15 mouse cellular contexts compared by ENCODE assay signal in the genomic region with DNA sequence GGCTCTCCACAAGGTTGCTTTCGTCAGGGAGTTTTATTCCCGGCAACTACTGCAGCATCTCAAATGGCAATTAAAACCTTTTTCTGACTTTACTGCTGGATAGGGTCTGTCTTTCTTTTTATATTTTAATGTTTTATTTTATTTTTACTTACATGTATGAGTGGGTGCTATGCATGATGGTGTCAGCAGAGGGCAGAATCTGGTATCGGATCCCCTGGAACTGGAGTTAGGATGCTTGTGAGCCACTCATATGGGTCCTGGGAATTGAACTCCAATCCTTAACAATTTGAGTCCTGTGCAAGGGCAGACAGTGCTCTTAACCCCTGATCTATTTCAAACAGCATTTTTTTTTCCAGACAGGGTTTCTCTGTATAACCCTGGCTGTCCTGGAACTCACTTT. TPM values are rescaled to one million over a fixed set of nuclear protein-coding genes. Genes with fewer than 3 reads are reported as not detected.
A peak's percentile ranks its signal among the peaks of the same experiment; 100 is the strongest.
DNase-seq lines count a peak whose midpoint lies in the region; ATAC-seq and TF ChIP-seq lines count a peak whose summit lies in the region.
"Had no signal": no experiment of that assay in that cellular context is flagged by ENCODE, and none has a peak within 500 bp of the region (broad histone marks: within the 10 kb centered on the region; RNA-seq: fewer than 3 reads in every experiment).

No protein-coding gene starts in this region.

- DNase-seq in heart, adult 2 months: no peak
- peak; percentile 21 for DNase-seq in lung, embryonic 14.5 days
- DNase-seq in lung, adult 2 months: no peak
- DNase-seq in NIH3T3 (ENCODE audit: low read depth): peak; percentile 64
- peak; percentile 21 for DNase-seq in stomach, postnatal 0 days (ENCODE audit: low spot score)
- no peak for DNase-seq in urinary bladder, adult 18-20 months (ENCODE audit: low spot score in 2 of 2)
- DNase-seq: cerebellum, adult 2 months; heart, postnatal 4 days; lung, postnatal 10 days had no signal

- no peak overlapping the region for H3K4me3 ChIP-seq in heart, adult 2 months
- no peak overlapping the region for H3K4me3 ChIP-seq in heart, embryonic 12.5 days
- H3K4me3 ChIP-seq in lung, embryonic 14.5 days (ENCODE audit: low read depth, low read length): no peak overlapping the region
- no peak overlapping the region for H3K4me3 ChIP-seq in lung, adult 2 months (replicated peaks; ENCODE audit: extremely low read depth, low read depth, low read length)
- H3K4me3 ChIP-seq in stomach, postnatal 0 days (ENCODE audit: low read depth, low read length): no peak overlapping the region
- H3K4me3 ChIP-seq: embryonic facial prominence, embryonic 12.5 days; forebrain, embryonic 10.5 days; heart, embryonic 13.5 days; megakaryocyte, embryonic 14.5 days; neural tube, embryonic 13.5 days had no signal

- H3K4me2 ChIP-seq in heart, embryonic 12.5 days: no peak overlapping the region
- no peak overlapping the region for H3K4me2 ChIP-seq in lung, embryonic 14.5 days
- no peak overlapping the region for H3K4me2 ChIP-seq in stomach, postnatal 0 days (replicated peaks; ENCODE audit: low read depth)
- H3K4me2 ChIP-seq: embryonic facial prominence, embryonic 12.5 days; heart, embryonic 13.5 days; neural tube, embryonic 13.5 days had no signal

- no peaks in the 10 kb centered on the region for H3K4me1 ChIP-seq in heart, adult 2 months (ENCODE audit: control insufficient read depth, insufficient read depth, low read length)
- H3K4me1 ChIP-seq in heart, embryonic 12.5 days (replicated peaks): no peaks in the 10 kb centered on the region
- no peaks in the 10 kb centered on the region for H3K4me1 ChIP-seq in lung, embryonic 14.5 days (ENCODE audit: insufficient read depth)
- no peaks in the 10 kb centered on the region for H3K4me1 ChIP-seq in lung, adult 2 months (ENCODE audit: control insufficient read depth, insufficient read depth, low read length)
- no peaks in the 10 kb centered on the region for H3K4me1 ChIP-seq in stomach, postnatal 0 days (replicated peaks; ENCODE audit: control insufficient read depth, insufficient read depth)
- H3K4me1 ChIP-seq: embryonic facial prominence, embryonic 12.5 days; forebrain, embryonic 10.5 days; heart, embryonic 13.5 days; megakaryocyte, embryonic 14.5 days; neural tube, embryonic 13.5 days had no signal

- H3K27ac ChIP-seq in heart, adult 2 months: no peak overlapping the region
- no peak overlapping the region for H3K27ac ChIP-seq in heart, embryonic 12.5 days (ENCODE audit: poor library complexity, severe bottlenecking)
- H3K27ac ChIP-seq in lung, embryonic 14.5 days (ENCODE audit: low read depth): no peak overlapping the region
- no peak overlapping the region for H3K27ac ChIP-seq in stomach, postnatal 0 days (replicated peaks)
- H3K27ac ChIP-seq: embryonic facial prominence, embryonic 12.5 days; forebrain, embryonic 10.5 days; heart, embryonic 13.5 days; neural tube, embryonic 13.5 days had no signal

- 76% methylated on average over 3 of the region's 3 CpGs for WGBS in heart, adult 2 months
- 78% methylated on average over 3 of the region's 3 CpGs for WGBS in heart, embryonic 12.5 days
- WGBS in lung, embryonic 14.5 days: 79% methylated on average over 3 of the region's 3 CpGs
- WGBS in lung, adult 2 months: 75% methylated on average over 3 of the region's 3 CpGs
- 88% methylated on average over 3 of the region's 3 CpGs for WGBS in stomach, postnatal 0 days

- ATAC-seq in heart, embryonic 12.5 days (ENCODE audit: insufficient number of reproducible peaks, low FRiP score): no peak
- no peak for ATAC-seq in lung, embryonic 14.5 days (ENCODE audit: insufficient read depth)
- no peak for ATAC-seq in stomach, postnatal 0 days (ENCODE audit: low FRiP score, low TSS enrichment)

- 0 out of 2 replicates have a peak, but pooled peaks cover 3% of the 10 kb centered on the region for H3K9me3 ChIP-seq in heart, embryonic 12.5 days (replicated peaks)
- H3K9me3 ChIP-seq in lung, embryonic 14.5 days (ENCODE audit: low read depth, low read length): no peaks in the 10 kb centered on the region
- H3K9me3 ChIP-seq in stomach, postnatal 0 days (ENCODE audit: control insufficient read depth, low read length): no peaks in the 10 kb centered on the region
- H3K9me3 ChIP-seq: embryonic facial prominence, embryonic 12.5 days; forebrain, embryonic 10.5 days; heart, embryonic 13.5 days had no signal

- H3K79me2 ChIP-seq in heart, adult 2 months (replicated peaks; ENCODE audit: control insufficient read depth, insufficient read depth, low read length): no peaks in the 10 kb centered on the region

- H3K27me3 ChIP-seq in heart, adult 2 months (ENCODE audit: control insufficient read depth, insufficient read depth, low read length): no peaks in the 10 kb centered on the region
- H3K27me3 ChIP-seq in heart, embryonic 12.5 days (replicated peaks): no peaks in the 10 kb centered on the region
- H3K27me3 ChIP-seq in lung, embryonic 14.5 days (ENCODE audit: insufficient read depth, low read length): no peaks in the 10 kb centered on the region
- no peaks in the 10 kb centered on the region for H3K27me3 ChIP-seq in stomach, postnatal 0 days (ENCODE audit: control insufficient read depth, insufficient read depth, low read length)
- H3K27me3 ChIP-seq: embryonic facial prominence, embryonic 12.5 days; neural tube, embryonic 13.5 days had no signal

- no peak for TF ChIP-seq POLR2A in heart, adult 2 months (IDR thresholded peaks at IDR 0.05; ENCODE audit: insufficient read depth, low read depth, low read length)
- TF ChIP-seq POLR2A in lung, adult 2 months (IDR thresholded peaks at IDR 0.05; ENCODE audit: borderline replicate concordance, extremely low read depth, low read depth, low read length): no peak

- no peaks in the 10 kb centered on the region for H3K36me3 ChIP-seq in heart, adult 2 months (ENCODE audit: control insufficient read depth, insufficient read depth, low read length)
- H3K36me3 ChIP-seq in heart, embryonic 12.5 days: no peaks in the 10 kb centered on the region
- H3K36me3 ChIP-seq in lung, embryonic 14.5 days (ENCODE audit: insufficient read depth): no peaks in the 10 kb centered on the region
- H3K36me3 ChIP-seq in stomach, postnatal 0 days (ENCODE audit: control insufficient read depth, insufficient read depth, low read length): no peaks in the 10 kb centered on the region
- H3K36me3 ChIP-seq: embryonic facial prominence, embryonic 12.5 days; forebrain, embryonic 10.5 days; heart, embryonic 13.5 days; neural tube, embryonic 13.5 days had no signal

- H3K9ac ChIP-seq in heart, adult 2 months (ENCODE audit: low read depth, low read length): no peak overlapping the region
- no peak overlapping the region for H3K9ac ChIP-seq in heart, embryonic 12.5 days
- H3K9ac ChIP-seq in lung, embryonic 14.5 days: no peak overlapping the region
- H3K9ac ChIP-seq in stomach, postnatal 0 days (ENCODE audit: low read length): no peak overlapping the region
- H3K9ac ChIP-seq: embryonic facial prominence, embryonic 12.5 days; heart, embryonic 13.5 days; neural tube, embryonic 13.5 days had no signal

- no peak for TF ChIP-seq EP300 in heart, adult 2 months (IDR thresholded peaks at IDR 0.05; ENCODE audit: insufficient read depth, low read depth, low read length)
- no peak for TF ChIP-seq EP300 in stomach, postnatal 0 days (optimal IDR thresholded peaks at IDR 0.05)

- peak; percentile 36 for TF ChIP-seq CTCF in heart, adult 2 months (IDR thresholded peaks at IDR 0.05)
- peak; percentile 18; the same call in 1 of the 2 replicates for TF ChIP-seq CTCF in lung, embryonic 14.5 days (IDR thresholded peaks at IDR 0.05; ENCODE audit: low read depth)
- TF ChIP-seq CTCF in lung, adult 2 months (IDR thresholded peaks at IDR 0.05; ENCODE audit: insufficient read depth, low read length): no peak
- peak; percentile 54 for TF ChIP-seq CTCF in stomach, postnatal 0 days (IDR thresholded peaks at IDR 0.05; ENCODE audit: low read depth)

- intact Hi-C loops in heart, adult 2 months (cut with DNase I): no loop called here

RNA-seq across cellular contexts. Expression of gene Nom1, which starts 21.4 kb away (rescaled TPM):
- total RNA-seq in heart, adult 2 months (2021): 10 to 100 TPM; 13.4 to 16.1 TPM
- polyA plus RNA-seq in heart, adult 2 months (2012; rRNA removed): 4.5 and 9.3 TPM in 2 replicates
- 19.0 and 23.6 TPM in 2 replicates for polyA plus RNA-seq in heart, embryonic 12.5 days (2016; fragmentation: Nextera tagmentation; extraction: Ambion mirVana)
- polyA plus RNA-seq in lung, embryonic 14.5 days (2014; fragmentation: Nextera tagmentation; extraction: Ambion mirVana): 21.2 and 26.8 TPM in 2 replicates
- polyA plus RNA-seq in lung, adult 2 months (2012; rRNA removed): 2.8 and 7.1 TPM in 2 replicates
- polyA plus RNA-seq in stomach, postnatal 0 days (2015; fragmentation: Nextera tagmentation; extraction: Ambion mirVana): 16.4 and 16.5 TPM in 2 replicates

RNA-seq across cellular contexts. Expression of gene Lmbr1, which starts 34.9 kb away (rescaled TPM):
- 10 to 100 TPM; 12.4 to 13.4 TPM for total RNA-seq in heart, adult 2 months (2021)
- polyA plus RNA-seq in heart, adult 2 months (2012; rRNA removed): 5.3 and 8.3 TPM in 2 replicates
- polyA plus RNA-seq in heart, embryonic 12.5 days (2016; fragmentation: Nextera tagmentation; extraction: Ambion mirVana): 14.0 and 14.3 TPM in 2 replicates
- 11.8 and 12.8 TPM in 2 replicates for polyA plus RNA-seq in lung, embryonic 14.5 days (2014; fragmentation: Nextera tagmentation; extraction: Ambion mirVana)
- polyA plus RNA-seq in lung, adult 2 months (2012; rRNA removed): 4.1 and 4.5 TPM in 2 replicates
- polyA plus RNA-seq in stomach, postnatal 0 days (2015; fragmentation: Nextera tagmentation; extraction: Ambion mirVana): 12.2 and 13.0 TPM in 2 replicates

Comparison
In these comparisons a context has a peak if more than half of its experiments do, and no peak if none do; other contexts are left out.
1. DNase-seq: peak in lung, embryonic 14.5 days (single experiment), NIH3T3 (single experiment) and stomach, postnatal 0 days (single experiment); none in heart, adult 2 months (0 of 2), lung, adult 2 months (single experiment) and urinary bladder, adult 18-20 months (0 of 2).